Mouse (Mus musculus) ES-Bruce4 (cell line): ENCODE data around the gene Cnn3.

Experiments
- CTCF ChIP-seq: IDR thresholded peaks from one replicate; pipeline ENCODE4 v1.8.1; 2011; ENCODE audit warnings: low read depth, low read length
- EP300 ChIP-seq: IDR thresholded peaks from 2 replicates; pipeline ENCODE4 v1.6.1; 2011; ENCODE audit warnings: low read depth, low read length; ENCODE audit not compliant: insufficient read depth
- POLR2A ChIP-seq: IDR thresholded peaks from one replicate; pipeline ENCODE4 v1.8.1; 2011; ENCODE audit warnings: low read length; ENCODE audit not compliant: insufficient read depth

- no peak for TF ChIP-seq POLR2A
- TF ChIP-seq CTCF = no peak
- TF ChIP-seq EP300 = no peak
Measured at GRCm38 (mm10) chr3:121433968-121434533, 7.8 kb downstream of the Cnn3 start.
